Mouse (Mus musculus) induced T-regulatory cell, adult 2 months (primary cell): ENCODE measurements around the gene Fam205a3.
"Not testable (repeated sequence)": the region's sequence is repeated elsewhere in the genome, so short reads cannot be mapped to it uniquely, and the experiment has no call there.

Source experiments
- DNase-seq: peaks from one replicate; pipeline ENCODE4 v3.0.0-alpha.2; 2012; ENCODE audit warnings: low read depth

The Fam205a3 gene

DNA sequence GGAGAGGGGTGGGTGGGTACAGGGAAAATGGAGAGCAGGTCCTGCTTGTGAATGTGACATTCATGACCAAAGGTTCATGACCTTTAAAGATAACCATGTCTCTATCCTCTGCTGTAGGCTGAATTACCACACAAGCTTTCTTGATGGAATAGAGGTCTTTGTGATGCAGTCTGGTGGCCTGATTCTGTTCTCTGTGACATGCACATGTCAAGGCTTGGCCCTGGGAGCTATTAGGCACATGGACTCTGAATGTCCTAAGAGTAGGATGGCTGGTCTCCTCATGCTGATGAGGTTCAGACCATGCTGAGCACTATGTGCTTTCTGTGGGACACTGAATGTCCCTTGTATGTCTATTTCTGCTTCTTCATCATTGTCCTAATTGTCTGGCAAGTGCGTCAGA is at the start of gene Fam205a3:
TSS of gene Fam205a3 (plus strand) at position 301 of the 400 bp plus-strand sequence.
- not testable (repeated sequence) for DNase-seq

DNA sequence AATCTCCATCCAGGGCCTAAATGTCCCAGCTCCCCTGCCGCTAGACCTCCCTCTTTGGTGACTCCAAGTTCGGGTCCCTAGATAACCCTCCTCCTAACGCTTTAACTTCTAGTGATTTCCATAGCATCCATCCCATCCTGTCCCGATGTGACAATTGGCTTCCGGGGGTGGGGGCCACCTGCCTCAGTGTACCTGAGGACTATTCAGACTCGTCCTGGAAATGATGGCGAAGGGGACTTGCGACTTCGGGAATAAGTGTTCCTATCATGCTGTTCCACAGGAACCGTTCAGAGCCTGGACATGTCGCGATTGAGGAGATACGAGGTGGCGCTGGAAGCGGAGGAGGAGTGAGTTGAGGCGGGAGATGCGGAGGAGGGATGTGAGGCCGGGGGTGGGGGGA is 24.2 kb upstream of the Fam205a3 start, which contains the start of gene Gm21953:
TSS of gene Gm21953 (plus strand) at position 301 of the 400 bp plus-strand sequence.
- DNase-seq: not testable (repeated sequence)
